Mouse (Mus musculus) midbrain, embryonic 12.5 days (tissue): ENCODE results near the gene Ccdc124. TPM values are rescaled to one million over a fixed set of nuclear protein-coding genes. Genes with fewer than 3 reads are reported as not detected.
A peak's percentile ranks its signal among the peaks of the same experiment; 100 is the strongest.
"Not testable (repeated sequence)": the region's sequence is repeated elsewhere in the genome, so short reads cannot be mapped to it uniquely, and the experiment has no call there.

Source experiments
- ATAC-seq: fragments of 200-750 bp; cut with Nextera tagmentation; 2 replicates; pipeline ENCODE4 v1.8.0; 2017; ENCODE audit warnings: low read depth, moderate TSS enrichment, moderate library complexity; ENCODE audit not compliant: low FRiP score
- H3K27ac ChIP-seq: fragments of 300-500 bp; sonication (generic); replicated peaks from 2 replicates; pipeline ENCODE4 v1.5.1; 2016; ENCODE audit warnings: mild to moderate bottlenecking
- H3K27me3 ChIP-seq: fragments of 300-500 bp; sonication (generic); 2 replicates; pipeline ENCODE4 v1.6.1; 2016; ENCODE audit warnings: mild to moderate bottlenecking
- H3K36me3 ChIP-seq: fragments of 300-500 bp; sonication (generic); 2 replicates; pipeline ENCODE4 v1.6.1; 2016
- H3K4me1 ChIP-seq: fragments of 300-500 bp; sonication (generic); 2 replicates; pipeline ENCODE4 v1.6.1; 2016
- H3K4me2 ChIP-seq: fragments of 300-500 bp; sonication (generic); replicated peaks from 2 replicates; pipeline ENCODE4 v1.6.1; 2016; ENCODE audit warnings: mild to moderate bottlenecking, moderate library complexity
- H3K4me3 ChIP-seq: fragments of 300-500 bp; sonication (generic); 2 replicates; pipeline ENCODE4 v1.5.1; 2016; ENCODE audit warnings: mild to moderate bottlenecking
- H3K9ac ChIP-seq: fragments of 300-500 bp; sonication (generic); replicated peaks from 2 replicates; pipeline ENCODE4 v1.6.1; 2016; ENCODE audit warnings: mild to moderate bottlenecking, moderate library complexity
- H3K9me3 ChIP-seq: fragments of 300-500 bp; sonication (generic); 2 replicates; pipeline ENCODE4 v1.6.1; 2016; ENCODE audit warnings: mild to moderate bottlenecking
- WGBS: fragments of 180-500 bp; shearing (Covaris S2); methylation state at CpG from one replicate; pipeline ENCODE4 v1.1.7; 2016; 5-methylcytosine and 5-hydroxymethylcytosine counted together
- microRNA-seq: library from miRNA; unstranded; fragments of <30 nt; microRNA quantifications from one replicate; pipeline ENCODE4, GENCODE M21; 2017
- polyA plus RNA-seq: library from polyadenylated mRNA; unstranded; fragments of >200 nt; fragmentation: Nextera tagmentation; extraction: Ambion mirVana; gene quantifications from 2 replicates; pipeline ENCODE4 v1.2.1, GENCODE M21; 2016

Gene Ccdc124
- polyA plus RNA-seq, 1 experiment from 2014 or later, result 152 TPM

DNA sequence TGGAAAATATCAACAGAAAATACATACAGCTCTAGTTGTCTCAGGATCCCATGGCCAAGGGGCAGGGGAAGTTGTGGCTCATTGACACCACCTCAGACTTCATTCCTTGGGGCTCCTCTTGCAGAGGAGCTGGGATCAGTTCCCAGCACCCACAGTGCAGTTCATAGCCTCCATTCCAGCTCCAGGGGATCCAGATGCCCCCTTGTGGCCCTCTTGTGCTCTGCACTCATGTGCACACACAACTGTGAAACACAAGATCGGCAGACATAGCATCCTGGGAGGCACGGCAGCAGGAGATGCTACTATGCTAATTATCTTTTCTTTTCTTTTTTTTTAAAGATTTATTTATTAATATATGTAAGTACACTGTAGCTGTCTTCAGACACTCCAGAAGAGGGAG is 46.7 kb downstream of the Ccdc124 start:
- Histone ChIP-seq H3K9ac (no peak overlapping the region), H3K27ac (no peak overlapping the region), H3K4me2 (no peak overlapping the region), H3K4me1 (no peaks in the 10 kb centered on the region), H3K9me3 (no peaks in the 10 kb centered on the region), H3K36me3 (no peaks in the 10 kb centered on the region), H3K4me3 (no peak overlapping the region), H3K27me3 (peaks cover 6% of the 10 kb centered on the region; the same call in 1 of the 2 replicates)
- WGBS, result 91% methylated on average over 2 of the region's 2 CpGs
- no peak for ATAC-seq

- Histone ChIP-seq H3K27ac (no peak overlapping the region), H3K4me3 (no peak overlapping the region), H3K4me2 (no peak overlapping the region), H3K9me3 (no peaks in the 10 kb centered on the region), H3K4me1 (no peaks in the 10 kb centered on the region), H3K27me3 (peaks cover 17% of the 10 kb centered on the region), H3K36me3 (no peaks in the 10 kb centered on the region), H3K9ac (no peak overlapping the region)
- 86% methylated on average over 8 of the region's 8 CpGs for WGBS
- ATAC-seq, result no peak
These were observed 47.9 kb downstream of the Ccdc124 start for GRCm38 (mm10) chr8:70825816-70826215.

GRCm38 (mm10) chr8:70823802-70824201 is 49.9 kb downstream of the Ccdc124 start:
- Histone ChIP-seq H3K36me3 (no peaks in the 10 kb centered on the region), H3K4me1 (no peaks in the 10 kb centered on the region), H3K27me3 (peaks cover 37% of the 10 kb centered on the region), H3K27ac (no peak overlapping the region), H3K9me3 (peaks cover 1% of the 10 kb centered on the region; the same call in 1 of the 2 replicates), H3K4me3 (no peak overlapping the region), H3K9ac (no peak overlapping the region), H3K4me2 (no peak overlapping the region)
- ATAC-seq, result no peak
- 86% methylated on average over 7 of the region's 7 CpGs for WGBS

- not testable (repeated sequence) for H3K4me2 ChIP-seq, H3K9ac ChIP-seq, H3K4me1 ChIP-seq, H3K36me3 ChIP-seq, H3K9me3 ChIP-seq, ATAC-seq, H3K27ac ChIP-seq, H3K4me3 ChIP-seq
- H3K27me3 ChIP-seq, result peaks cover 41% of the 10 kb centered on the region
- WGBS, result 79% methylated on average over 3 of the region's 3 CpGs
These were observed 51.1 kb downstream of the Ccdc124 start for GRCm38 (mm10) chr8:70822594-70822993.

GRCm38 (mm10) chr8:70821992-70822391 is 51.7 kb downstream of the Ccdc124 start:
- ATAC-seq, result no peak
- peaks cover 6% of the 10 kb centered on the region; the same call in 1 of the 2 replicates for H3K9me3 ChIP-seq
- no peak overlapping the region for H3K9ac ChIP-seq
- H3K4me1 ChIP-seq, result peaks cover 2% of the 10 kb centered on the region; the same call in 1 of the 2 replicates
- no peak overlapping the region for H3K4me3 ChIP-seq
- no peak overlapping the region for H3K4me2 ChIP-seq
- H3K27me3 ChIP-seq, result peaks cover 46% of the 10 kb centered on the region
- no peaks in the 10 kb centered on the region for H3K36me3 ChIP-seq
- no peak overlapping the region for H3K27ac ChIP-seq
- WGBS, result 56% methylated on average over 11 of the region's 11 CpGs

GRCm38 (mm10) chr8:70821399-70821962 is 52.3 kb downstream of the Ccdc124 start:
- no peak overlapping the region for H3K9ac ChIP-seq
- H3K27me3 ChIP-seq, result peaks cover 51% of the 10 kb centered on the region
- 15% methylated on average over 30 of the region's 30 CpGs for WGBS
- H3K4me3 ChIP-seq, result no peak overlapping the region
- peaks cover 6% of the 10 kb centered on the region; the same call in 1 of the 2 replicates for H3K9me3 ChIP-seq
- H3K4me1 ChIP-seq, result peaks cover 7% of the 10 kb centered on the region
- ATAC-seq, result peak; percentile 39
- no peak overlapping the region for H3K4me2 ChIP-seq
- H3K36me3 ChIP-seq, result no peaks in the 10 kb centered on the region
- no peak overlapping the region for H3K27ac ChIP-seq

DNA sequence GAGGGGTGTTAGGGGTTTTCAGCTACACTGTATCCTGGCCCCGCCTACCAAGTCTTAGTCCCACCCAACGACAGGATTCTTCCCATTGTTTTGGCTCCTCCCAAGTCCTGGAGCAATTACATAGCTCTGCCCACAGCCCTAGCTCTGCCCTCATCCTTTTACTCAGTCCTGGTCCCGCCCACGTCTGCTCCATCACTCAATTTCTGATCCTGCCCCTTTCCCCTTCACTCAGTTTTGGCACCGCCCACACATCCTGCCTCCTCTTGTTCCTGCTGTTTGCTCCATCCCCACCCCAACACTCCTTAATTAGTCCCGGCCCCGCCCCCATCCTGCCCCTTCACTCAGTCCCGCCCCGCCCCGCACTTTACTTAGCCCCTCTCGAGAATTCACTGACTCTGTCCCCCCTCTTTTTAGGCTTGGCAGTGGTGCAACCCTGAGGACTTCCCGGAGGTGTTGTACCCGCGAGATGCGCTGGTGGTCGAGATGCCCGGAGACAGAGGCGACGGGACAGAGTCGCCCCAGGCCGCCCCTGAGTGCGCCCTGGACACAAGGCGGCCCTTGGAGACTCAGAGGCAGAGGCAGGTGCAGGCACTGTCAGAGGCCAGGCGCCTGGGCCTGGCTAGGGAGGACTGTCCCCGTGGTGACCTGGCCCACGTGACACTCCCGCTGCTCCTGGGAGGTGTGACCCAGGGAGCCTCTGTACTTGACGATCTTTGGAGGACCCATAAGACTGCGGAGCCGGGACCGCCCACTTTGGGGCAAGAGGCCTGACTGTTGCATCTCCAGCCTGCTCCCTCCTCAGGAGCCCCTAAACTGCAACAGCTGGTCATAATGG is 53.4 kb downstream of the Ccdc124 start:
- peaks cover 6% of the 10 kb centered on the region; the same call in 1 of the 2 replicates for H3K9me3 ChIP-seq
- WGBS, result 2% methylated on average over 31 of the region's 31 CpGs
- H3K27ac ChIP-seq, result no peak overlapping the region
- ATAC-seq, result peak; percentile 70
- H3K4me2 ChIP-seq, result no peak overlapping the region; the same call in 1 of the 2 replicates
- H3K9ac ChIP-seq, result no peak overlapping the region
- H3K27me3 ChIP-seq, result peaks cover 62% of the 10 kb centered on the region
- no peak overlapping the region for H3K4me3 ChIP-seq
- no peaks in the 10 kb centered on the region for H3K36me3 ChIP-seq
- H3K4me1 ChIP-seq, result peaks cover 7% of the 10 kb centered on the region

Small RNA genes within 50 kb of the gene (microRNA-seq; reads per million reads assigned to microRNA genes)
- 1.4 reads per million for gene Mir7067

Other genes with a start within 250 kb of the Ccdc124 start
- gene Gdf15, start 241.5 kb downstream of the Ccdc124 start, polyA plus RNA-seq, result 0.17 TPM in 1 of 2 replicates, not detected in the other
- gene Pgpep1, start 213.5 kb downstream of the Ccdc124 start, polyA plus RNA-seq, result 82.7 and 93.7 TPM in 2 replicates
- gene Lsm4, start 200.7 kb downstream of the Ccdc124 start, polyA plus RNA-seq, result 255 and 263 TPM in 2 replicates
- 206 and 213 TPM in 2 replicates for gene Jund, start 175.0 kb downstream of the Ccdc124 start, polyA plus RNA-seq
- 0.04 TPM in 1 of 2 replicates, not detected in the other for gene Iqcn, start 170.5 kb downstream of the Ccdc124 start, polyA plus RNA-seq
- gene Gm3336, start 155.4 kb downstream of the Ccdc124 start, polyA plus RNA-seq, result not detected in 2 replicates
- gene Pde4c, start 150.2 kb downstream of the Ccdc124 start, polyA plus RNA-seq, result 0.15 and 0.39 TPM in 2 replicates
- 98.9 and 102 TPM in 2 replicates for gene Rab3a, start 119.3 kb downstream of the Ccdc124 start, polyA plus RNA-seq
- gene Mpv17l2, start 113.0 kb downstream of the Ccdc124 start, polyA plus RNA-seq, result 35.4 and 37.3 TPM in 2 replicates
- gene Pik3r2, start 97.2 kb downstream of the Ccdc124 start, polyA plus RNA-seq, result 73.4 and 74.6 TPM in 2 replicates
- 17.1 and 18.0 TPM in 2 replicates for gene Mast3, start 68.9 kb downstream of the Ccdc124 start, polyA plus RNA-seq
- gene Il12rb1, start 65.5 kb downstream of the Ccdc124 start, polyA plus RNA-seq, result 0.08 TPM in 1 of 2 replicates, not detected in the other
- 10.4 and 10.5 TPM in 2 replicates for gene Arrdc2, start 34.2 kb downstream of the Ccdc124 start, polyA plus RNA-seq
- 27.4 TPM in 2 replicates for gene Kcnn1, start 10.7 kb downstream of the Ccdc124 start, polyA plus RNA-seq
- 0.55 and 0.69 TPM in 2 replicates for gene Slc5a5, start 18.8 kb upstream of the Ccdc124 start, polyA plus RNA-seq
- gene Rpl18a, start 23.5 kb upstream of the Ccdc124 start, polyA plus RNA-seq, result 2,550 and 2,750 TPM in 2 replicates
- gene Map1s, start 32.0 kb upstream of the Ccdc124 start, polyA plus RNA-seq, result 58.4 and 61.0 TPM in 2 replicates